Mouse (Mus musculus): ENCODE data around the gene Tgfbr3l. TPM values are rescaled to one million over a fixed set of nuclear protein-coding genes. Genes with fewer than 3 reads are reported as not detected.
"Not testable (repeated sequence)": the region's sequence is repeated elsewhere in the genome, so short reads cannot be mapped to it uniquely, and the experiment has no call there.

The Tgfbr3l gene
- total RNA-seq, 2 experiments from 2014 or later: 6.4 to 7.8 TPM

- intact Hi-C loops (cut with DNase I): no loop called here
- DNase-seq (ENCODE audit: low spot score in 2 of 2): no peak
These were observed 17.2 kb upstream of the Tgfbr3l start for GRCm38 (mm10) chr8:4230612-4231351.

GRCm38 (mm10) chr8:4237814-4238433 lies 10.1 kb upstream of the Tgfbr3l start:
- intact Hi-C loops (cut with DNase I): loop anchor here (1.0 to 2.0 kb wide), 3 partner anchors 15 to 46 kb away; partner anchors contain the start of genes Prr36 and Snapc2
- DNase-seq (ENCODE audit: low spot score in 2 of 2): no peak

- DNase-seq (ENCODE audit: low spot score in 2 of 2): peak; percentile 100
- intact Hi-C loops (cut with DNase I): loop anchor here (1.0 to 2.0 kb wide), 3 partner anchors 14 to 46 kb away; partner anchors contain the start of genes Prr36 and Snapc2
These were observed 9.4 kb upstream of the Tgfbr3l start, which contains the start of the genes Map2k7 and Gm49320 for GRCm38 (mm10) chr8:4238434-4239192. Gene Map2k7 (plus strand): TSS chr8:4238740. Gene Gm49320 (plus strand): TSS chr8:4238865.

- intact Hi-C loops (cut with DNase I): loop anchor here (2.0 kb wide), 2 partner anchors 13 to 23 kb away; partner anchors contain the start of genes Prr36 and Snapc2
These were observed 8.7 kb upstream of the Tgfbr3l start for GRCm38 (mm10) chr8:4239193-4239890.

GRCm38 (mm10) chr8:4245061-4245460 lies 3.0 kb upstream of the Tgfbr3l start:
- no peak for DNase-seq (ENCODE audit: low spot score in 2 of 2)
- intact Hi-C loops (cut with DNase I): no loop called here

More at GRCm38 (mm10) chr8:4239193-4239890, 8.7 kb upstream of the Tgfbr3l start:
- no peak for DNase-seq (ENCODE audit: low spot score in 2 of 2)

- intact Hi-C loops (cut with DNase I): no loop called here
- DNase-seq (ENCODE audit: low spot score in 2 of 2): no peak
These were observed 2.3 kb upstream of the Tgfbr3l start for GRCm38 (mm10) chr8:4245737-4246136.

GRCm38 (mm10) chr8:4247241-4247640 lies 773 bp upstream of the Tgfbr3l start:
- DNase-seq (ENCODE audit: low spot score in 2 of 2): no peak
- intact Hi-C loops (cut with DNase I): no loop called here

- intact Hi-C loops (cut with DNase I): no loop called here
- DNase-seq (ENCODE audit: low spot score in 2 of 2): no peak
These were observed 1.2 kb downstream of the Tgfbr3l start for GRCm38 (mm10) chr8:4249213-4249612.

GRCm38 (mm10) chr8:4250306-4250970 lies 2.4 kb downstream of the Tgfbr3l start:
- intact Hi-C loops (cut with DNase I): loop anchor here (5.0 kb wide), 1 partner anchor 122 kb away; no protein-coding TSS in a partner anchor
- peak; percentile 82 to 88 for DNase-seq (ENCODE audit: low spot score in 2 of 2)

- DNase-seq (ENCODE audit: low spot score in 2 of 2): no peak
- intact Hi-C loops (cut with DNase I): loop anchor here (2.0 to 5.0 kb wide), 3 partner anchors 13 to 120 kb away; partner anchors contain the start of genes Ccl25, Elavl1, Gm49320 and Map2k7
These were observed 4.2 kb downstream of the Tgfbr3l start for GRCm38 (mm10) chr8:4252116-4252760.

GRCm38 (mm10) chr8:4252934-4253841 lies 5.2 kb downstream of the Tgfbr3l start, which contains the start of gene Snapc2:
Gene Snapc2 (plus strand): TSS chr8:4253080.
- peak; percentile 96 to 97 for DNase-seq (ENCODE audit: low spot score in 2 of 2)
- intact Hi-C loops (cut with DNase I): loop anchor here (2.0 to 5.0 kb wide), 3 partner anchors 14 to 119 kb away; partner anchors contain the start of genes Ccl25, Elavl1, Gm49320 and Map2k7

- DNase-seq (ENCODE audit: low spot score in 2 of 2): peak in 1 of 2 experiments; percentile 79
- intact Hi-C loops (cut with DNase I): loop anchor here (5.0 kb wide), 1 partner anchor 118 kb away; no protein-coding TSS in a partner anchor
These were observed 6.0 kb downstream of the Tgfbr3l start for GRCm38 (mm10) chr8:4254001-4254400.

GRCm38 (mm10) chr8:4255471-4255870 lies 7.5 kb downstream of the Tgfbr3l start:
- not testable (repeated sequence) for DNase-seq (ENCODE audit: low spot score in 2 of 2)
- intact Hi-C loops (cut with DNase I): loop anchor here (5.0 kb wide), 2 partner anchors 38 to 422 kb away; partner anchors contain the start of gene Prr36

- intact Hi-C loops (cut with DNase I): loop anchor here (5.0 kb wide), 2 partner anchors 40 to 420 kb away; partner anchors contain the start of gene Prr36
These were observed 8.9 kb downstream of the Tgfbr3l start for GRCm38 (mm10) chr8:4256911-4257310.

GRCm38 (mm10) chr8:4257350-4257749 lies 9.3 kb downstream of the Tgfbr3l start:
- no peak for DNase-seq (ENCODE audit: low spot score in 2 of 2)
- intact Hi-C loops (cut with DNase I): loop anchor here (5.0 kb wide), 2 partner anchors 40 to 420 kb away; partner anchors contain the start of gene Prr36

More at GRCm38 (mm10) chr8:4256911-4257310, 8.9 kb downstream of the Tgfbr3l start:
- peak; percentile 82 to 98 for DNase-seq (ENCODE audit: low spot score in 2 of 2)

GRCm38 (mm10) chr8:4258233-4258632 lies 10.2 kb downstream of the Tgfbr3l start:
- intact Hi-C loops (cut with DNase I): loop anchor here (5.0 kb wide), 2 partner anchors 41 to 419 kb away; partner anchors contain the start of gene Prr36
- DNase-seq (ENCODE audit: low spot score in 2 of 2): peak; percentile 77 to 86

Data from left cerebral cortex, postnatal 25 days (tissue).